Mouse (Mus musculus) lung, adult 2 months (tissue): ENCODE results near the gene Tceanc.

Experiments used
- CTCF ChIP-seq: fragments of 200-500 bp; IDR thresholded peaks from 2 replicates; pipeline ENCODE4 v1.5.1; 2011; ENCODE audit warnings: mild to moderate bottlenecking, low read length, control low read depth; ENCODE audit not compliant: insufficient read depth
- POLR2A ChIP-seq: fragments of 200-500 bp; IDR thresholded peaks from 2 replicates; pipeline ENCODE4 v1.6.1; 2011; ENCODE audit warnings: low read depth, mild to moderate bottlenecking, control low read depth, low read length, borderline replicate concordance; ENCODE audit errors: extremely low read depth

DNA sequence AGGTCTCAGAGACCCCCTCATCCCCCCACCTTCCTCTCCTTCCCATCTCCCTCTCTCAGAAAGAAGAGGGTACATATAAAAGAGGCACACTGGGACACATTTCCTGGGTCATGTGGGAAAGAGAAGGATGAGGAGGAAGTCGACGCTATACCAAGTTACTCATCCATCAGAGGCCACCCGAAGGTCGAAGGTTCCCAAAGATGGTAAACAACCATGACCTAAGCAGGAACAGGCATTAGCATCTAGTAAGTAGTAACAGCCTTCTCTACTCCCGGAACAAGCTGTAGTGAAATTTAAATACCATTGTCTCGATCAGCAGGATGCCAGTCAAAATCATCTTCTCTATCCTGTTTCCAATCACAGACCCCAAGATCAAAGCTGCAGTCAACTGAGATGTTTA, 13.3 kb upstream of the Tceanc start:
- TF ChIP-seq POLR2A (no peak), CTCF (no peak)
